Mouse (Mus musculus): Measurements from ENCODE around the gene Ptprm. TPM values are rescaled to one million over a fixed set of nuclear protein-coding genes. Genes with fewer than 3 reads are reported as not detected.

Gene Ptprm
- polyA plus RNA-seq, 1 experiment from 2014 or later = 17.7 TPM

DNA sequence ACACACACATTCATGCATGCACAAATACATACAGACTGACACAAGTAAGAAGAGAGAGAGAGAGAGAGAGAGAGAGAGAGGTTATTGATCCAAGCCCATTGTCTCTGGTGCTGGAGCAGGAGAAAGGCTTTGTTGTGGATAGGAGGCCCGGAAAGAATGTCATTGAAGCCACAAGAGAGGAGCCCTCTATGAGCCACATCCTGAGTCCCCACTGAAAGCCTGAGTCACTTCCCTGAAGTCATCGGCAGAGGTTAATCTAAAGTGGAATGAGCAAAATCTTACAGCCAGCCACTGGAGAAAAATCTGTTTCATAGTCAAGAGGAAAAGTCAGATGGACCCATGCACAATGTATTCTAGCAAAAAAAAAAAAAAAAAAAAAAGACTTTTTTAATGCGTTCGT lies 228.7 kb downstream of the Ptprm start:
- Histone ChIP-seq H3K4me1 (peaks cover 12% of the 10 kb centered on the region), H3K27me3 (no peaks in the 10 kb centered on the region), H3K9ac (no peak overlapping the region), H3K4me3 (no peak overlapping the region), H3K9me3 (no peaks in the 10 kb centered on the region), H3K36me3 (no peaks in the 10 kb centered on the region), H3K4me2 (no peak overlapping the region), H3K27ac (no peak overlapping the region)
- 69% methylated on average over 4 of the region's 4 CpGs for WGBS
- ATAC-seq (ENCODE audit: insufficient number of reproducible peaks, low FRiP score, low TSS enrichment, low read depth) = no peak

DNA sequence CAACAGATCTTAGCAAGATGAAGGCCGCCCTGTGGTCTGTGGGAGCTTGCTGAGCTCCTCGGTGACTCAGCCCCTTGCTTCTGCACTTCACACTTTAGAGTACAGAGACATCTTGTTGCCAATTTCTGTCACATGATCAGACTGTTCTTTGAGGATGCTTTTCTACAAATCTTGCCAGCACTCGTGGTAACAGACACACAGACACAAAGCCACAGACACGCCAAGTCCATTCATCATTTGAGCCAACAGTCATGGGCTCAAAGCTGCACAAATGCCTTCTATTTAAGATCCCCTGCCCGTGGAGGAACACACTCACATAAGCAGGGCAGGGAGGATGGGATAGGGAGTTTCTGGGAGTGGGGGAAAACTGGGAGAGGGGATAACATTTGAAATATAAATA lies 230.0 kb downstream of the Ptprm start:
- Histone ChIP-seq H3K9ac (no peak overlapping the region), H3K4me2 (no peak overlapping the region), H3K27me3 (no peaks in the 10 kb centered on the region), H3K27ac (no peak overlapping the region), H3K4me3 (no peak overlapping the region), H3K36me3 (no peaks in the 10 kb centered on the region), H3K4me1 (peaks cover 12% of the 10 kb centered on the region), H3K9me3 (no peaks in the 10 kb centered on the region)
- no peak for ATAC-seq (ENCODE audit: insufficient number of reproducible peaks, low FRiP score, low TSS enrichment, low read depth)
- WGBS = 61% methylated on average over 5 of the region's 5 CpGs

DNA sequence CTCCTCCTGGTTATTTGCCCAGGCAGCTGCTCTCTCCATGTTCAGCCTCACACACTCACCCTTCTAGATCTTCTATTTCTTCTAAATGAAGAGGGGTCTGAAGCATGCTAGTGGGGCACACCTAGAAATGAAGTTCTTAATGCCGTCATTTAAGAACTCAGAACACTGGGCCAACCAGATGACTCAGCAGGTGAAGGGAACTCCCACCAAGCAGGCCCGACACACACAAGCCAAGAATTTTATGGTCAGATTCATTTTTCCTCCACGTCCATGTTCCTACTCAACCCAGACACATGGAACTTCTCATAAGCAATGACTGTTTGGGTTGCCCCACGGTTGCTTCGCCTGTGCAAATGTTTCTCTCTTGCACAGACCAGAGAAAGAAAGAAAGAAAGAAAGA lies 230.5 kb downstream of the Ptprm start:
- WGBS = 48% methylated on average over 5 of the region's 5 CpGs
- no peaks in the 10 kb centered on the region for H3K27me3 ChIP-seq
- H3K4me2 ChIP-seq = no peak overlapping the region
- H3K9me3 ChIP-seq = no peaks in the 10 kb centered on the region
- no peak overlapping the region for H3K9ac ChIP-seq
- H3K4me3 ChIP-seq = no peak overlapping the region
- 0 out of 2 replicates have a peak, but pooled peaks have one; percentile 17 for ATAC-seq (ENCODE audit: insufficient number of reproducible peaks, low FRiP score, low TSS enrichment, low read depth)
- H3K27ac ChIP-seq = 0 out of 2 replicates have a peak overlapping the region, but pooled peaks have one; percentile 54
- H3K36me3 ChIP-seq = no peaks in the 10 kb centered on the region
- H3K4me1 ChIP-seq = peaks cover 12% of the 10 kb centered on the region

DNA sequence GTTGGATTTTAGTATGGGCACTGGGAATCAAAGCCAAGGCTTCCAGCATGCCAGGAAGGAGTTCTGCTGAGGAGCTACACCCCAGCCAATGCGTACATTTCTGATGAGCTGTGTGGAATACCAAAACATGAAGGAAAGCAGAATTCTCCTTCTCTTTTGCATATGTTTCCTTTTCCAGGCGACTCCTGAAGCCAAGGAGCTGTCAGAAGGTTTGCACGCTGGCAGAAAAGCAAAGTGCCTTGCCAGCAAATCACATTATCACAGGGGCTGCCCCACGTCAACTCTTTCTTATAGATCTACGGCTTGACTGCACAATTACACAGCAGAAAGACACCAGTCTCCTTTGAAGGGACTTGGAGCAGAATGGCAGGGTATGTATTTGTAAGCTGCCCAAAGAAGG lies 233.4 kb downstream of the Ptprm start:
- Histone ChIP-seq H3K4me1 (peaks cover 9% of the 10 kb centered on the region), H3K4me2 (no peak overlapping the region), H3K27me3 (no peaks in the 10 kb centered on the region), H3K4me3 (no peak overlapping the region), H3K9me3 (no peaks in the 10 kb centered on the region), H3K9ac (no peak overlapping the region), H3K36me3 (no peaks in the 10 kb centered on the region), H3K27ac (no peak overlapping the region)
- ATAC-seq (ENCODE audit: insufficient number of reproducible peaks, low FRiP score, low TSS enrichment, low read depth) = no peak
- WGBS = 73% methylated on average over 5 of the region's 5 CpGs

DNA sequence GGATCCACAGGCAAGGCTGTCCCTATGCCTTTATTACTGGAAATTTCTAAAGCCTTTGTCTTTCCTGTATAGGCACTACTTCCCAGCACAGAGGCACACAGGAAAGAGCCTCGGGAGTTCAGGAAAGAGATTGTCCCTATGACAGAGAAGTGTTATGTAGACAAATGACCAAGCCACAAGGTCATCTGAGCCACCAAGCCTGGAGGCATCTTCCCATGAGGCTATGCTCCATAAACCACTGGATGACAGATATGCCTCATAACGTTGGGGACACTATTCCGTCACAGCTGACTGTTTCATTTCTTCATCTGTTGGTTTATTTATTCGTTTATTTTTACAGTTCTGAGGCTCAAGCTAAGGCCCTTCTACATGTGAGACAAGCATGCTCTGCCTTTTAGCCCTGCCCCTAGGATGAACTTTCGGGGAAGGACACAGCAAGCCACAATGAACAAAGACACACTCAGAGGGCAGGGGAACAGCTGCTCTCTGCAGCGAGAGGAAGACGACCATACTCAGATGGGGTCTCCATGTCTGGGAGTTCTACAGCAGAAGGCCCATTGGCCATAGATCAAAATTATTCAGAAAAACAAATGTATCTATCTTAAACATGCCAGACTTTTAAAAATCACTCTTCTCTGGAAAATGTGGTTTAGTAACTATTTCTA lies 235.4 kb downstream of the Ptprm start:
- no peaks in the 10 kb centered on the region for H3K9me3 ChIP-seq
- peaks cover 6% of the 10 kb centered on the region for H3K4me1 ChIP-seq
- H3K9ac ChIP-seq = no peak overlapping the region
- no peak overlapping the region for H3K27ac ChIP-seq
- no peak for ATAC-seq (ENCODE audit: insufficient number of reproducible peaks, low FRiP score, low TSS enrichment, low read depth)
- no peaks in the 10 kb centered on the region for H3K36me3 ChIP-seq
- H3K4me3 ChIP-seq = no peak overlapping the region
- 59% methylated on average over 7 of the region's 7 CpGs for WGBS
- H3K4me2 ChIP-seq = no peak overlapping the region
- no peaks in the 10 kb centered on the region for H3K27me3 ChIP-seq

DNA sequence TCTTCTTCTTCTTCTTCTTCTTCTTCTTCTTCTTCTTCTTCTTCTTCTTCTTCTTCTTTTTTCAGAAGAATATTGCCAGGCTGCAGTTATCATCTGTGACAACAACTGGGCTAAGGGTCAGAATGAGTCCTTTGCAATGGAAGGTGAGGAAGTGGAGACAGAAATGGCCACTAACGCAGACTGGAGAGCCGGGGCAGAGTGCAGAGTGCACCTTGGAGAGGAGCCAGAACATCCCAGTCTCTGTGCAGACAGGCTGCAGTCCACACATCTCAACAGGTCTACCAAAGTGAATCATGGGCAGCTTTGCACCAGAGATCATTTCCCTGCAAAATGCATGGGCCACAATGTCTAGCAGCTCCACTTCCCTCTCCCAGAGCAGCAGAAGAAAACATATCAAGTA lies 239.4 kb downstream of the Ptprm start:
- Histone ChIP-seq H3K36me3 (no peaks in the 10 kb centered on the region), H3K4me3 (no peak overlapping the region), H3K9ac (no peak overlapping the region), H3K27ac (no peak overlapping the region), H3K27me3 (no peaks in the 10 kb centered on the region), H3K4me1 (no peaks in the 10 kb centered on the region), H3K4me2 (no peak overlapping the region), H3K9me3 (no peaks in the 10 kb centered on the region)
- 74% methylated on average over 2 of the region's 2 CpGs for WGBS
- ATAC-seq (ENCODE audit: insufficient number of reproducible peaks, low FRiP score, low TSS enrichment, low read depth) = no peak

DNA sequence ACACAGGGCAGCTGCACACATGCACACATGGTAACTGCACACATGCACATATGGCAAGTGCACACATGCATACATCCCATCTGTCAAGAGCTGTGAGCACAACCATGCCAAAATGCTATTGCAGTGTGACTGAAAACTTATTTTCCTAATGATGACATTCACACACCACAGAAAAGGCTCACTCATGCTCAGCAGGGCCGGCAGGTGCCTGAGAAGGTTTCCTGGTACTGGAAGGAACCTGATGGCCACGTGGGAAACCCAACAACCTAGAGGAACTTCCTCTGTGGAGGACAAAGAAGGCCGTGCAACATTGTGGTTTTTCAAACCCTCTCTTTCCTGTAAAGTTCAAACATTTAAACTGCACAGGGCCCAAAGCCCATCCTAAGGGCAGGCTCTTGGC lies 241.6 kb downstream of the Ptprm start:
- no peaks in the 10 kb centered on the region for H3K36me3 ChIP-seq
- H3K4me2 ChIP-seq = no peak overlapping the region
- no peak for ATAC-seq (ENCODE audit: insufficient number of reproducible peaks, low FRiP score, low TSS enrichment, low read depth)
- H3K27ac ChIP-seq = no peak overlapping the region
- no peaks in the 10 kb centered on the region for H3K9me3 ChIP-seq
- no peak overlapping the region for H3K4me3 ChIP-seq
- no peak overlapping the region for H3K9ac ChIP-seq
- no peaks in the 10 kb centered on the region for H3K4me1 ChIP-seq
- no peaks in the 10 kb centered on the region for H3K27me3 ChIP-seq
- 70% methylated on average over 3 of the region's 3 CpGs for WGBS

DNA sequence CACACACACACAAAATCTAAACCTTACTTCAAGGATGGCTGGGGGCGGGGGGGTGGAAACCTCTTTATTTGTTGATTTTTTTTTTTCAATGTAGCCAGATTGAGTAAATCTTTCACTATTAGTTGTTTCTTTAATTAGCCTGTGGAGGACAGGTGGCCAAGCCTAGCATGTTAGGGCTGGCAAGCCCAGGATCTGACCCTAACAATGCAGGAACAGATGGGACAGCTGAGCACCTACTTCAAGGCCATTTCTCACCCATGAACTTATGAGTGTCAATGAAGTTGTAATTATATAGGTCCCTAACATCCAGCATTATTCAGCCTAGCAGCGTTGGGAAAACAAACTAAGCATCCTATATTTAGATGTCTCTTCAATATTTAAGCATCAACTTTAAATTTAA lies 248.1 kb downstream of the Ptprm start:
- H3K4me3 ChIP-seq = no peak overlapping the region
- no peak overlapping the region for H3K27ac ChIP-seq
- no peaks in the 10 kb centered on the region for H3K27me3 ChIP-seq
- no peaks in the 10 kb centered on the region for H3K36me3 ChIP-seq
- no peaks in the 10 kb centered on the region for H3K9me3 ChIP-seq
- ATAC-seq (ENCODE audit: insufficient number of reproducible peaks, low FRiP score, low TSS enrichment, low read depth) = no peak
- H3K9ac ChIP-seq = no peak overlapping the region
- 80% methylated on average over 2 of the region's 2 CpGs for whole genome bisulfite sequencing
- no peak overlapping the region for H3K4me2 ChIP-seq
- no peaks in the 10 kb centered on the region for H3K4me1 ChIP-seq

DNA sequence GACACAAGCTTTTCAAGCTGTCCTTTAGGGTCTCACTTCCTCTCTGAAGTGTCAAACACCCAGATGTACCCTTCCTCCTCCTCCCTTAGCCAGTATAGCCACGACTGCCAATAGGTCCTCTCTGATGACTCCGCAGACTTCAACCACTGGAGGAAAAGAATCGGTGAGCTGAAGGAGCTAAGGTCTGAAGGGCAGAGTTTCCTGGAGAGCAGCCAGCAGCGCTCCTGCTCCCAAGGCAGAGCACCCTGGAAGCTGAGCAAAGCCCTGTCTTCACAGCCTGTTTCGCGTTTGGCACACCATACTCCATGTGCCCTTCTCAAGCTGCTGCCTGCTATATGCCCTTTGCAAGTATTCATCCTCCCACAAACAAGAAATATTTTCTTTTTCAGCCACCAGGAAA lies 252.2 kb downstream of the Ptprm start:
- no peaks in the 10 kb centered on the region for H3K27me3 ChIP-seq
- H3K4me2 ChIP-seq = no peak overlapping the region
- H3K4me1 ChIP-seq = no peaks in the 10 kb centered on the region
- H3K36me3 ChIP-seq = no peaks in the 10 kb centered on the region
- H3K4me3 ChIP-seq = no peak overlapping the region
- no peak for ATAC-seq (ENCODE audit: insufficient number of reproducible peaks, low FRiP score, low TSS enrichment, low read depth)
- H3K9me3 ChIP-seq = no peaks in the 10 kb centered on the region
- H3K9ac ChIP-seq = no peak overlapping the region
- no peak overlapping the region for H3K27ac ChIP-seq
- WGBS = 78% methylated on average over 6 of the region's 6 CpGs

DNA sequence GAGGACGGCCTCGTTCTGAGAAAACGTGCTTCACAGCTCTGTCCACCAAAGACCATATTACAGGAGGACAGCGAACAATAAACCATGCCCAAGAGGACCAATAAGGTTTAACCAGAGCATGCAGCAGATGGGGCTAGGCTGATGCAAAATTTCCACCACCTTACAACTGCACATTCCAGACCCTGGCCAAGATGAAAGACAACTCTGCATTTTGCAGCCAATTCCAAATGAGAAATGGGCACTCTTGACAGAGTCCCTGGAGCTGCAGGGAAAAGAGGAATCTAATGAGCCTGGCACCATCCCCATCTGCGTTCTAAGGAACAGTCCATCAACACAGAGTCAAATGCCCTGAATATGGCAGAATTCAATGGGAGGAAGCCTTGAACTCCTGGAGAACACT lies 263.3 kb downstream of the Ptprm start:
- Histone ChIP-seq H3K9me3 (no peaks in the 10 kb centered on the region), H3K4me1 (peaks cover 21% of the 10 kb centered on the region; the same call in 1 of the 2 replicates), H3K27ac (no peak overlapping the region), H3K36me3 (no peaks in the 10 kb centered on the region), H3K9ac (no peak overlapping the region), H3K4me3 (no peak overlapping the region), H3K4me2 (no peak overlapping the region), H3K27me3 (no peaks in the 10 kb centered on the region)
- WGBS = 49% methylated on average over 5 of the region's 5 CpGs
- ATAC-seq (ENCODE audit: insufficient number of reproducible peaks, low FRiP score, low TSS enrichment, low read depth) = no peak

DNA sequence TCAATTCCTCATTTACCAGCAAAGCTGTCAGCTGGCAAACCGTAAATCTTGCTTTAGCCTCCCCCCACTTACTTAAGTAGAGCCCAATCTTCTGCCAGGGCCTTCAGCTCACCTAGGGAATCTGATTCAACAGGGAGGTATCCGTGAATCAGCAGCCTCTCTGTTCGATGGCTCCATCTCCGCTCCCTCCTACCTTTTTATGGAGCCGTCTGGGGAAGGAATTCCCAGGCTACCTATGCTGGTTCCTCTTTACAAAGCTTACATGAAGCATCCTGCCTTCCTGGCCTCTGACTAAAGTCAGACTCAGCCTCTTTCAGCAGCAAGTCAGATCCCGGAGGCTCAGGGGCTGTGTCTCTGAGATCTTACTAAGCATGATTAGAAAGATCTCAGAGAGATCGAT lies 264.1 kb downstream of the Ptprm start:
- Histone ChIP-seq H3K4me1 (peaks cover 21% of the 10 kb centered on the region; the same call in 1 of the 2 replicates), H3K4me3 (no peak overlapping the region), H3K9ac (no peak overlapping the region), H3K27ac (no peak overlapping the region), H3K4me2 (no peak overlapping the region), H3K9me3 (no peaks in the 10 kb centered on the region), H3K36me3 (no peaks in the 10 kb centered on the region), H3K27me3 (no peaks in the 10 kb centered on the region)
- ATAC-seq (ENCODE audit: insufficient number of reproducible peaks, low FRiP score, low TSS enrichment, low read depth) = no peak
- WGBS = 64% methylated on average over 7 of the region's 7 CpGs

DNA sequence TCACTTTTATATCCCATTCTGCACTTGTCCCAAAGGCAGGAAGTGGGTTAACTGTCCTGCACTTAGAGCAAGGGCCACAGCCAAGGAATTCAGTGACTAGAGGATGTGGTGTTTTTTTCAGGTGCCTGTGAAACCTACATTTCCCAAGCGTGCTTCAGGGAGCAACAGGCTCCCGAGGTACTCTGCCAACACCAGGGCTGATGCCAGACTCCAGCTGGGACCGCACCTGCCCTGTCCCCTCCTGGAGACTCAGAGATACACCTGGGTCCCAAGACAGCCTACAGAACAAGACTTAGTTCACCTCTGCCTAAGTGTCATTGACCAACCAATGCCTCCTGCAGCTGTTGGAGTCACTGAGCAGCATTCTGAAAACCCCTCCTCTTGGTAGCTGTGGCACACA lies 264.6 kb downstream of the Ptprm start:
- no peaks in the 10 kb centered on the region for H3K9me3 ChIP-seq
- no peak for ATAC-seq (ENCODE audit: insufficient number of reproducible peaks, low FRiP score, low TSS enrichment, low read depth)
- H3K27me3 ChIP-seq = no peaks in the 10 kb centered on the region
- no peaks in the 10 kb centered on the region for H3K36me3 ChIP-seq
- H3K4me2 ChIP-seq = no peak overlapping the region
- 65% methylated on average over 3 of the region's 3 CpGs for WGBS
- no peak overlapping the region for H3K4me3 ChIP-seq
- no peak overlapping the region for H3K27ac ChIP-seq
- H3K9ac ChIP-seq = no peak overlapping the region
- peaks cover 23% of the 10 kb centered on the region; the same call in 1 of the 2 replicates for H3K4me1 ChIP-seq

DNA sequence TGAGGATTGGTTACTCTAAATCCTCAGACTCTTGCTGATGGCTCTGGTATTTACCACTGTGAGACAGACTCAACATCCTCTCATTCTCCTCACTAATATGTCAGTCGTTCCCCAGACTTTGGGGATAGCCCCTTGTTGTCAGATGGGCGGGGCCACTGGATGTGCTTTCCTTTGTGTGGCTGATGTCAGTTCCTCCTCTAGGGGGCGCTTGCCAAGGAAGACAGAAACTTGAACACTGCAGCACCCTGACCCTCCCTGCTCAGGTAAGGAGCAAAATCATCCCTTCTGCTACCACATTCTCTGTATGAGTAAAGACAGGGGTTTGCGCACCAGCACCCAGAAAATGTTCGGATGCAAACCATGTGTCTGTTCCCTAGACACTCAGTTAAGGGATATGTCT lies 266.7 kb downstream of the Ptprm start:
- H3K27ac ChIP-seq = no peak overlapping the region
- no peaks in the 10 kb centered on the region for H3K27me3 ChIP-seq
- no peak overlapping the region for H3K4me2 ChIP-seq
- no peak overlapping the region for H3K4me3 ChIP-seq
- H3K4me1 ChIP-seq = peaks cover 25% of the 10 kb centered on the region; the same call in 1 of the 2 replicates
- H3K36me3 ChIP-seq = no peaks in the 10 kb centered on the region
- H3K9me3 ChIP-seq = no peaks in the 10 kb centered on the region
- 61% methylated on average over 5 of the region's 5 CpGs for WGBS
- no peak for ATAC-seq (ENCODE audit: insufficient number of reproducible peaks, low FRiP score, low TSS enrichment, low read depth)
- no peak overlapping the region for H3K9ac ChIP-seq
